Mouse (Mus musculus) ES-E14 (cell line): ENCODE measurements around the gene Capn10. TPM values are rescaled to one million over a fixed set of nuclear protein-coding genes. Genes with fewer than 3 reads are reported as not detected.

Experiments used
- DNase-seq: peaks from one replicate; pipeline ENCODE4 v3.0.0-alpha.2; 2013; ENCODE audit warnings: low read depth, low spot score
- H3K27ac ChIP-seq: 2 replicates; pipeline ENCODE4 v1.5.1; 2012; ENCODE audit warnings: low read depth, mild to moderate bottlenecking, low read length, moderate library complexity, mixed read lengths; ENCODE audit not compliant: poor library complexity, insufficient read depth, severe bottlenecking
- H3K36me3 ChIP-seq: 2 replicates; pipeline ENCODE4 v1.6.1; 2012; ENCODE audit warnings: mild to moderate bottlenecking, low read length, moderate library complexity, mixed read lengths; ENCODE audit not compliant: control insufficient read depth, poor library complexity, insufficient read depth, severe bottlenecking
- H3K4me1 ChIP-seq, 2 experiments: fragments of 150-350 bp in 1 of 2; sonication (generic) in 1 of 2; 2 replicates each; pipeline ENCODE4 v1.6.1; 2012; ENCODE audit warnings: low read length in 2 of 2, mild to moderate bottlenecking in 1 of 2, mixed read lengths in 1 of 2; ENCODE audit not compliant: control insufficient read depth in 2 of 2, insufficient read depth in 2 of 2, poor library complexity in 1 of 2
- H3K4me3 ChIP-seq, 2 experiments: fragments of 150-350 bp in 1 of 2; sonication (generic) in 1 of 2; 2 replicates each; pipeline ENCODE4 v1.5.1; 2012; ENCODE audit warnings: low read length in 2 of 2, low read depth in 1 of 2, mild to moderate bottlenecking in 1 of 2, mixed read lengths in 1 of 2; ENCODE audit not compliant: insufficient read depth in 1 of 2, poor library complexity in 1 of 2, severe bottlenecking in 1 of 2
- H3K9ac ChIP-seq: 2 replicates; pipeline ENCODE4 v1.6.1; 2012; ENCODE audit warnings: low read depth, mild to moderate bottlenecking, low read length, mixed read lengths; ENCODE audit not compliant: poor library complexity, insufficient read depth, severe bottlenecking
- H3K9me3 ChIP-seq: fragments of 150-350 bp; sonication (generic); 2 replicates; pipeline ENCODE4 v1.6.1; 2012; ENCODE audit warnings: low read depth, mild to moderate bottlenecking, low read length; ENCODE audit not compliant: control insufficient read depth, insufficient read depth
- CHD2 ChIP-seq: IDR thresholded peaks from 2 replicates; pipeline ENCODE4 v1.6.1; 2014; ENCODE audit warnings: mild to moderate bottlenecking, low read depth, low read length, inconsistent platforms
- HCFC1 ChIP-seq: IDR thresholded peaks from 2 replicates; pipeline ENCODE4 v1.6.1; 2012; ENCODE audit warnings: low read length, inconsistent platforms, borderline replicate concordance; ENCODE audit not compliant: insufficient read depth
- MAFK ChIP-seq: IDR thresholded peaks from 2 replicates; pipeline ENCODE4 v1.6.1; 2014; ENCODE audit warnings: mild to moderate bottlenecking, low read depth, low read length, inconsistent platforms; ENCODE audit not compliant: insufficient read depth
- ZC3H11A ChIP-seq: IDR thresholded peaks from 2 replicates; pipeline ENCODE4 v1.6.1; 2012; ENCODE audit warnings: low read depth, mild to moderate bottlenecking, inconsistent platforms, low read length, borderline replicate concordance
- ZNF384 ChIP-seq: IDR thresholded peaks from 2 replicates; pipeline ENCODE4 v1.6.1; 2012; ENCODE audit warnings: low read depth, low read length, inconsistent platforms
- in situ Hi-C, 2 experiments: fragments of 600-800 bp; cut with MboI; formaldehyde crosslinking; loops; one replicate each; pipeline ENCODE4 v1.15.1; 2025; ENCODE audit warnings: low sequenced_read_pairs in 2 of 2, inconsistent platforms in 1 of 2; ENCODE audit not compliant: unreplicated experiment in 2 of 2
- total RNA-seq: library from RNA; depleted of rRNA; stranded (reverse); fragments of 300-350 nt; gene quantifications from 2 replicates; pipeline ENCODE4 v1.2.3, GENCODE M21; 2012

Capn10 gene
- total RNA-seq, 1 experiment: 32.6 TPM

DNA sequence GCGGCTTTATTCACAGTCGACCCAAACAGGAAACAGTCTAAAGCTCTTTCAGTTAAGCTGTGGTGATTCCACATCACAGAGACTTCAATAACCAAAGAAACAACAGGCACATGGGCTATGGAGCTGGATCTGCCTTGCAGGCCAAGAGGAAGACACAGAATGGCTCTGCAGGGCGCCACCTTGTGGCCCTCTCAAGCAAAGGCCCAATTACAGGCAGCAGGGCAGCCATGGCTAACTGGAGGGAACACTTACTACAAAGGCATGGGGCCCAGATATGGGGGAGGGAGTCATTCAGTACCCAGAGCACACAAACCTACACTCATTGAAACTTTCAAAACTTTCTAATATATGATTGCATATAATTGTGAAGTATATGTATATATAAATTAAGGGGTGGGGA, 39.1 kb upstream of the Capn10 start:
- Histone ChIP-seq H3K27ac (no peak overlapping the region), H3K9me3 (no peaks in the 10 kb centered on the region), H3K9ac (no peak overlapping the region), H3K36me3 (no peaks in the 10 kb centered on the region), H3K4me1 (no peaks in the 10 kb centered on the region), H3K4me3 (no peak overlapping the region)
- DNase-seq: peak; percentile 87
- in situ Hi-C loops: no loop called here
- TF ChIP-seq ZNF384 (no peak), ZC3H11A (peak; percentile 64; the same call in 1 of the 2 replicates), MAFK (no peak), CHD2 (no peak)

GRCm38 (mm10) chr1:92902786-92903185, 31.4 kb upstream of the Capn10 start, which contains the start of gene Ankmy1:
Ankmy1 (minus strand) TSS chr1:92902906.
- H3K9me3 ChIP-seq: no peaks in the 10 kb centered on the region
- no peak within 1 kb of the TSS for H3K27ac ChIP-seq
- H3K4me1 ChIP-seq: peaks cover 0 to 3% of the 10 kb centered on the region in 2 experiments; a peak in 1 of 4 replicates
- in situ Hi-C loops: no loop called here
- H3K4me3 ChIP-seq: peak within 1 kb of the TSS; percentile 24 to 37; a peak in 2 of 4 replicates
- H3K9ac ChIP-seq: no peak within 1 kb of the TSS
- no peaks in the 10 kb centered on the region; the same call in 1 of the 2 replicates for H3K36me3 ChIP-seq
- no peak for TF ChIP-seq CHD2
- TF ChIP-seq HCFC1: no peak
- no peak for TF ChIP-seq MAFK
- no peak for TF ChIP-seq ZC3H11A
- no peak for TF ChIP-seq ZNF384
- DNase-seq: peak; percentile 83

DNA sequence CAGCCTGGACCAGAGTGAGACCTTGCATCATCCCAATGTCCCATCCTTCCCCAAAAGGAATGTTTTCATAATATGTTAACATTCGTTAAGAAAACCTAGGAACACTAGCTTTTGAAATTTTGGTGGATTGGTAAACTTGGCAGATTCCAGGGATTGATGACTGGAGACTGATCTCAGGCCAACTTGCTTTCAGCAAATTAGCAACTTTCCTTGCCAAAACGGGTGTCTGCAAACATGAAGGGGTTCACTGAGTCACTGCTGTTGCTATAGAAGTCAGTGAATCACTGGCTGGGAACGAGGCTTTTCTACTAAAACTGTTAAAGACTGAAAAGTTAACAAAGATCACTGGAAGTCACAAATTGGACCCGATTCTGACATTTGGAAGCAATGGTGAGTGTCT, 30.5 kb upstream of the Capn10 start:
- H3K4me1 ChIP-seq: peaks cover 0 to 6% of the 10 kb centered on the region in 2 experiments; a peak in 1 of 4 replicates
- TF ChIP-seq ZC3H11A (no peak), HCFC1 (no peak), CHD2 (no peak), MAFK (no peak), ZNF384 (no peak)
- H3K36me3 ChIP-seq: no peaks in the 10 kb centered on the region; the same call in 1 of the 2 replicates
- no peak for DNase-seq
- in situ Hi-C loops: no loop called here
- H3K27ac ChIP-seq: no peak overlapping the region
- no peak overlapping the region for H3K4me3 ChIP-seq
- H3K9ac ChIP-seq: no peak overlapping the region
- H3K9me3 ChIP-seq: no peaks in the 10 kb centered on the region

DNA sequence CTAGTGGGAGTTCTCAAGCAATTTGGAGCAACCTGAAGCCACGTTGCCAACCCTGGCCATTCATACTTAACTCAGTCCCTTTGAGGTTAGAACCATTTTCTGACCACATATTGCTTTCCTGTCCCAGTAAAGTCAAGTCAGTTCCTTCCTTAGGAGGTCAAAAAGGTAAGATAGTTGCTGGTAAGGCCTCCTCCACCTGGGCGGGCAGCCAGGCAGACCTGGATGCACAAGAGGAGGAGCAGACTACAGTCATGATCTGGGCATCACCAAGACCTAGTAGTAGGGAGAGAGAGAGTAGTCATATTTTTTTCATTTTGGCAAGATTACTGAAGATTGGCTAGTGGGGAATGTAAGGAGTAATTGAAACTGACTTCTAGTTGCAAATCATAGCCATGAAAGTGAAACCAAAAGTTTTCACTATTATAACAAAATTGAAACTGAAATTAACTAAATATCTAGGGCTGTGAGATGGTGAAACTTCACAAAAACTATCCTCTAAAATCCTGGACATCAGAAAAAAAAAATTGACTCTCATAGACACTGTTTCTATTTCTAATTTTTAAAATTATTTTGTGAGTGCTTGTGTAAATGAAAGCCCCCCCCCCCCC, 28.4 kb upstream of the Capn10 start:
- TF ChIP-seq ZNF384 (no peak), ZC3H11A (no peak), CHD2 (no peak), MAFK (no peak), HCFC1 (no peak)
- Histone ChIP-seq H3K9ac (no peak overlapping the region), H3K9me3 (no peaks in the 10 kb centered on the region), H3K27ac (no peak overlapping the region), H3K4me1 (peaks cover 0 to 8% of the 10 kb centered on the region in 2 experiments; a peak in 1 of 4 replicates), H3K36me3 (no peaks in the 10 kb centered on the region; the same call in 1 of the 2 replicates), H3K4me3 (no peak overlapping the region)
- in situ Hi-C loops: no loop called here
- no peak for DNase-seq
